In genomic region chr9:42943057-42943529, GRCm38 (mm10) we compare ENCODE assay signal across 8 mouse cellular contexts. TPM values are rescaled to one million over a fixed set of nuclear protein-coding genes. Genes with fewer than 3 reads are reported as not detected.
DNase-seq lines count a peak whose midpoint lies in the region; ATAC-seq and TF ChIP-seq lines count a peak whose summit lies in the region.

No protein-coding gene starts in this region.

- peak; percentile 51; the same call in 1 of the 2 replicates for TF ChIP-seq CTCF in brain, embryonic 14.5 days (IDR thresholded peaks at IDR 0.05; ENCODE audit: borderline replicate concordance, extremely low read depth, insufficient read depth, insufficient read length)

- no peak for DNase-seq in heart, adult 11 months
- peak; percentile 67 for DNase-seq in brain, embryonic 14.5 days (ENCODE audit: low read depth)
- DNase-seq in forebrain, embryonic 11.5 days (ENCODE audit: low spot score): peak; percentile 73
- peak; percentile 65 for DNase-seq in layer of hippocampus, adult 9-11 months
- peak; percentile 45 for DNase-seq in midbrain, embryonic 10.5 days (ENCODE audit: low spot score)
- DNase-seq in spleen, adult 12 weeks (ENCODE audit: low spot score): no peak
- DNase-seq in urinary bladder, adult 18-20 months (ENCODE audit: low spot score in 2 of 2): no peak

- peaks cover 86% of the 10 kb centered on the region for H3K27me3 ChIP-seq in heart, embryonic 13.5 days (replicated peaks)
- H3K27me3 ChIP-seq in forebrain, embryonic 11.5 days (ENCODE audit: control insufficient read depth, insufficient read depth, low read length): peaks cover 9% of the 10 kb centered on the region
- peaks cover 69% of the 10 kb centered on the region for H3K27me3 ChIP-seq in midbrain, embryonic 10.5 days (ENCODE audit: low read depth, poor library complexity, severe bottlenecking)

- H3K9ac ChIP-seq in heart, embryonic 13.5 days: no peak overlapping the region
- peak overlapping the region; percentile 80 for H3K9ac ChIP-seq in forebrain, embryonic 11.5 days (ENCODE audit: low read length)

- peak overlapping the region; percentile 100 for H3K4me2 ChIP-seq in heart, embryonic 13.5 days
- peak overlapping the region; percentile 97 for H3K4me2 ChIP-seq in forebrain, embryonic 11.5 days (ENCODE audit: low read depth, low read length, severe bottlenecking)

- no peak for ATAC-seq in heart, embryonic 13.5 days (ENCODE audit: extremely low read depth, insufficient number of reproducible peaks, low FRiP score, low TSS enrichment)
- peak; percentile 9; the same call in 1 of the 2 replicates for ATAC-seq in forebrain, embryonic 11.5 days (replicated peaks; ENCODE audit: low FRiP score)

- H3K4me1 ChIP-seq in heart, embryonic 13.5 days: peaks cover 15% of the 10 kb centered on the region
- H3K4me1 ChIP-seq in forebrain, embryonic 11.5 days (replicated peaks; ENCODE audit: control insufficient read depth, insufficient read depth, low read length): peaks cover 7% of the 10 kb centered on the region; the same call in 1 of the 2 replicates
- peaks cover 31% of the 10 kb centered on the region for H3K4me1 ChIP-seq in midbrain, embryonic 10.5 days

- H3K4me3 ChIP-seq in heart, embryonic 13.5 days: peak overlapping the region; percentile 75
- peak overlapping the region; percentile 79 for H3K4me3 ChIP-seq in forebrain, embryonic 11.5 days (ENCODE audit: low read depth, low read length)
- peak overlapping the region; percentile 79 for H3K4me3 ChIP-seq in midbrain, embryonic 10.5 days

- no peak for TF ChIP-seq POLR2A in brain, embryonic 14.5 days (IDR thresholded peaks at IDR 0.05; ENCODE audit: borderline replicate concordance, extremely low read depth, insufficient read depth, insufficient read length, poor library complexity, severe bottlenecking)

- no peaks in the 10 kb centered on the region for H3K9me3 ChIP-seq in heart, embryonic 13.5 days
- H3K9me3 ChIP-seq in forebrain, embryonic 11.5 days (ENCODE audit: control insufficient read depth, low read length): no peaks in the 10 kb centered on the region
- H3K9me3 ChIP-seq in midbrain, embryonic 10.5 days (replicated peaks): no peaks in the 10 kb centered on the region

- 6% methylated on average over 9 of the region's 9 CpGs for WGBS in heart, embryonic 13.5 days
- 2% methylated on average over 9 of the region's 9 CpGs for WGBS in forebrain, embryonic 11.5 days
- 3% methylated on average over 9 of the region's 9 CpGs for WGBS in midbrain, embryonic 10.5 days

- no peaks in the 10 kb centered on the region for H3K36me3 ChIP-seq in heart, embryonic 13.5 days
- no peaks in the 10 kb centered on the region for H3K36me3 ChIP-seq in forebrain, embryonic 11.5 days (ENCODE audit: control insufficient read depth, insufficient read depth, low read length)
- H3K36me3 ChIP-seq in midbrain, embryonic 10.5 days: no peaks in the 10 kb centered on the region

- no peak overlapping the region for H3K27ac ChIP-seq in heart, embryonic 13.5 days (replicated peaks)
- no peak overlapping the region for H3K27ac ChIP-seq in forebrain, embryonic 11.5 days (ENCODE audit: low read depth, low read length)
- H3K27ac ChIP-seq in midbrain, embryonic 10.5 days (replicated peaks): peak overlapping the region; percentile 89

RNA-seq across cellular contexts. Expression of gene Grik4, which starts 1.2 kb away (rescaled TPM):
- polyA plus RNA-seq in heart, embryonic 13.5 days (2015; fragmentation: Nextera tagmentation; extraction: Ambion mirVana): 0.39 and 0.62 TPM in 2 replicates
- 4.2 and 9.8 TPM in 2 replicates for polyA plus RNA-seq in brain, embryonic 14.5 days (2012; rRNA removed)
- 0.97 and 1.1 TPM in 2 replicates for polyA plus RNA-seq in forebrain, embryonic 11.5 days (2014; fragmentation: Nextera tagmentation; extraction: Ambion mirVana)
- polyA plus RNA-seq in midbrain, embryonic 10.5 days (2016; fragmentation: Nextera tagmentation; extraction: Ambion mirVana): 1.7 and 3.0 TPM in 2 replicates

Comparison
In these comparisons a context has a peak if more than half of its experiments do, and no peak if none do; other contexts are left out.
1. DNase-seq: peak in brain, embryonic 14.5 days (single experiment), forebrain, embryonic 11.5 days (single experiment), layer of hippocampus, adult 9-11 months (single experiment) and midbrain, embryonic 10.5 days (single experiment); none in heart, adult 11 months (single experiment), spleen, adult 12 weeks (single experiment) and urinary bladder, adult 18-20 months (0 of 2).
2. Peak in every context shown above with its lines, with median percentiles within 50 percentile points of each other: H3K4me3 ChIP-seq.